Mouse (Mus musculus) forebrain, embryonic 14.5 days (tissue): ENCODE results near the gene Ppip5k2. TPM values are rescaled to one million over a fixed set of nuclear protein-coding genes. Genes with fewer than 3 reads are reported as not detected.

Source experiments
- ATAC-seq: fragments of 200-750 bp; cut with Nextera tagmentation; 2 replicates; pipeline ENCODE4 v1.8.0; 2017; ENCODE audit warnings: mild to moderate bottlenecking, moderate library complexity
- DNase-seq: peaks from one replicate; pipeline ENCODE4 v3.0.0-alpha.2; 2015; ENCODE audit warnings: low spot score
- H3K27ac ChIP-seq: fragments of 300-500 bp; sonication (generic); 2 replicates; pipeline ENCODE4 v1.5.1; 2014; ENCODE audit warnings: low read depth, mild to moderate bottlenecking, control low read depth, low read length, moderate library complexity
- H3K27me3 ChIP-seq: fragments of 300-500 bp; sonication (generic); replicated peaks from 2 replicates; pipeline ENCODE4 v1.6.1; 2014; ENCODE audit warnings: low read length, control low read depth, mixed read lengths; ENCODE audit not compliant: control insufficient read depth, insufficient read depth
- H3K36me3 ChIP-seq: fragments of 300-500 bp; sonication (generic); 2 replicates; pipeline ENCODE4 v1.6.1; 2014; ENCODE audit warnings: low read length, control low read depth; ENCODE audit not compliant: control insufficient read depth, insufficient read depth
- H3K4me1 ChIP-seq: fragments of 300-500 bp; sonication (generic); 2 replicates; pipeline ENCODE4 v1.6.1; 2014; ENCODE audit warnings: antibody characterized with exemption, low read length, control low read depth; ENCODE audit not compliant: control insufficient read depth, insufficient read depth
- H3K4me2 ChIP-seq: fragments of 300-500 bp; sonication (generic); 2 replicates; pipeline ENCODE4 v1.6.1; 2014; ENCODE audit warnings: mild to moderate bottlenecking, control low read depth, low read length
- H3K4me3 ChIP-seq: fragments of 300-500 bp; sonication (generic); 2 replicates; pipeline ENCODE4 v1.5.1; 2014; ENCODE audit warnings: low read depth, low read length, control low read depth
- H3K9ac ChIP-seq: fragments of 300-500 bp; sonication (generic); 2 replicates; pipeline ENCODE4 v1.6.1; 2014; ENCODE audit warnings: mild to moderate bottlenecking, low read length, control low read depth, moderate library complexity
- H3K9me3 ChIP-seq: fragments of 300-500 bp; sonication (generic); replicated peaks from 2 replicates; pipeline ENCODE4 v1.6.1; 2016; ENCODE audit warnings: low read length, control low read depth, mixed read lengths; ENCODE audit not compliant: control insufficient read depth
- WGBS: fragments of 180-500 bp; shearing (Covaris S2); extraction: QIAGEN DNeasy Blood & Tissue Kit; methylation state at CpG from one replicate; pipeline ENCODE4 v1.1.7; 2014; 5-methylcytosine and 5-hydroxymethylcytosine counted together
- polyA plus RNA-seq: library from polyadenylated mRNA; unstranded; fragments of >200 nt; fragmentation: Nextera tagmentation; extraction: Ambion mirVana; gene quantifications from 2 replicates; pipeline ENCODE4 v1.2.1, GENCODE M21; 2014

Ppip5k2 gene
- polyA plus RNA-seq, 1 experiment from 2014 or later, result 37.9 TPM

GRCm38 (mm10) chr1:97698956-97699570 is 71.1 kb downstream of the Ppip5k2 start:
- 19% methylated on average over 11 of the region's 11 CpGs for WGBS
- Histone ChIP-seq H3K27ac (no peak overlapping the region), H3K4me1 (no peaks in the 10 kb centered on the region), H3K4me2 (no peak overlapping the region), H3K27me3 (no peaks in the 10 kb centered on the region), H3K4me3 (no peak overlapping the region), H3K9ac (no peak overlapping the region), H3K36me3 (peaks cover 2% of the 10 kb centered on the region; the same call in 1 of the 2 replicates), H3K9me3 (no peaks in the 10 kb centered on the region)
- ATAC-seq, result peak; percentile 49; the same call in 1 of the 2 replicates
- no peak for DNase-seq

- no peak overlapping the region for H3K4me3 ChIP-seq
- no peak for ATAC-seq
- H3K9me3 ChIP-seq, result no peaks in the 10 kb centered on the region
- no peak overlapping the region for H3K27ac ChIP-seq
- H3K36me3 ChIP-seq, result no peaks in the 10 kb centered on the region
- no peak overlapping the region for H3K4me2 ChIP-seq
- no peaks in the 10 kb centered on the region for H3K27me3 ChIP-seq
- no peak for DNase-seq
- WGBS, result 93% methylated on average over 1 of the region's 1 CpGs
- H3K4me1 ChIP-seq, result no peaks in the 10 kb centered on the region
- no peak overlapping the region for H3K9ac ChIP-seq
Observed at GRCm38 (mm10) chr1:97697273-97697672, 72.9 kb downstream of the Ppip5k2 start.

GRCm38 (mm10) chr1:97693825-97694224 is 76.4 kb downstream of the Ppip5k2 start:
- no peak for ATAC-seq
- DNase-seq, result no peak
- Histone ChIP-seq H3K9ac (no peak overlapping the region), H3K4me3 (no peak overlapping the region), H3K36me3 (no peaks in the 10 kb centered on the region), H3K9me3 (no peaks in the 10 kb centered on the region), H3K27me3 (no peaks in the 10 kb centered on the region), H3K4me2 (no peak overlapping the region), H3K27ac (no peak overlapping the region), H3K4me1 (no peaks in the 10 kb centered on the region)

- Histone ChIP-seq H3K4me1 (no peaks in the 10 kb centered on the region), H3K36me3 (no peaks in the 10 kb centered on the region), H3K9me3 (no peaks in the 10 kb centered on the region), H3K27ac (no peak overlapping the region), H3K4me3 (no peak overlapping the region), H3K27me3 (no peaks in the 10 kb centered on the region), H3K9ac (no peak overlapping the region), H3K4me2 (no peak overlapping the region)
- 14% methylated on average over 3 of the region's 3 CpGs for WGBS
- DNase-seq (peak; percentile 73), ATAC-seq (peak; percentile 81)
Observed at GRCm38 (mm10) chr1:97688756-97689155, 81.5 kb downstream of the Ppip5k2 start.

GRCm38 (mm10) chr1:97676526-97677177 is 93.6 kb downstream of the Ppip5k2 start:
- WGBS, result 82% methylated on average over 4 of the region's 4 CpGs

GRCm38 (mm10) chr1:97676115-97676514 is 94.1 kb downstream of the Ppip5k2 start:
- H3K4me2 ChIP-seq, result no peak overlapping the region
- H3K4me1 ChIP-seq, result no peaks in the 10 kb centered on the region
- no peaks in the 10 kb centered on the region for H3K36me3 ChIP-seq
- no peak overlapping the region for H3K9ac ChIP-seq
- H3K27ac ChIP-seq, result no peak overlapping the region
- 61% methylated on average over 2 of the region's 2 CpGs for WGBS
- no peak overlapping the region for H3K4me3 ChIP-seq
- DNase-seq (no peak), ATAC-seq (no peak)
- no peaks in the 10 kb centered on the region for H3K9me3 ChIP-seq
- H3K27me3 ChIP-seq, result no peaks in the 10 kb centered on the region

More at GRCm38 (mm10) chr1:97676526-97677177, 93.6 kb downstream of the Ppip5k2 start:
- DNase-seq, result no peak
- Histone ChIP-seq H3K4me2 (no peak overlapping the region), H3K27me3 (no peaks in the 10 kb centered on the region), H3K9ac (no peak overlapping the region), H3K36me3 (no peaks in the 10 kb centered on the region), H3K27ac (no peak overlapping the region), H3K4me3 (no peak overlapping the region), H3K9me3 (no peaks in the 10 kb centered on the region), H3K4me1 (no peaks in the 10 kb centered on the region)
- no peak for ATAC-seq

- DNase-seq (no peak), ATAC-seq (no peak)
- H3K27ac ChIP-seq, result no peak overlapping the region
- H3K4me2 ChIP-seq, result no peak overlapping the region
- no peak overlapping the region for H3K4me3 ChIP-seq
- no peaks in the 10 kb centered on the region for H3K4me1 ChIP-seq
- no peak overlapping the region for H3K9ac ChIP-seq
- WGBS, result 83% methylated on average over 2 of the region's 2 CpGs
- no peaks in the 10 kb centered on the region for H3K27me3 ChIP-seq
- no peaks in the 10 kb centered on the region for H3K9me3 ChIP-seq
- H3K36me3 ChIP-seq, result no peaks in the 10 kb centered on the region
Observed at GRCm38 (mm10) chr1:97672849-97673248, 97.4 kb downstream of the Ppip5k2 start.

- DNase-seq (no peak), ATAC-seq (no peak)
- Histone ChIP-seq H3K27ac (no peak overlapping the region), H3K9ac (no peak overlapping the region), H3K9me3 (no peaks in the 10 kb centered on the region), H3K36me3 (no peaks in the 10 kb centered on the region), H3K27me3 (no peaks in the 10 kb centered on the region), H3K4me3 (no peak overlapping the region), H3K4me1 (no peaks in the 10 kb centered on the region), H3K4me2 (no peak overlapping the region)
- 96% methylated on average over 1 of the region's 1 CpGs for WGBS
Observed at GRCm38 (mm10) chr1:97667288-97667687, 102.9 kb downstream of the Ppip5k2 start.

GRCm38 (mm10) chr1:97662324-97662723 is 107.9 kb downstream of the Ppip5k2 start:
- Histone ChIP-seq H3K4me1 (peaks cover 19% of the 10 kb centered on the region), H3K27ac (peak overlapping the region; percentile 98; the same call in 1 of the 2 replicates), H3K9ac (peak overlapping the region; percentile 92), H3K9me3 (no peaks in the 10 kb centered on the region), H3K4me3 (peak overlapping the region; percentile 93), H3K4me2 (peak overlapping the region; percentile 65), H3K36me3 (no peaks in the 10 kb centered on the region), H3K27me3 (no peaks in the 10 kb centered on the region)
- DNase-seq (peak; percentile 30), ATAC-seq (no peak)
- WGBS, result 22% methylated on average over 7 of the region's 7 CpGs
